Mouse (Mus musculus) left cerebral cortex, adult 9 months (tissue): ENCODE results near the gene Kat5.
A peak's percentile ranks its signal among the peaks of the same experiment; 100 is the strongest.

Source experiments
- DNase-seq, 2 experiments: peaks; one replicate each; pipeline ENCODE4 v3.0.0; 2022; ENCODE audit warnings: low spot score in 2 of 2

The Kat5 gene

DNA sequence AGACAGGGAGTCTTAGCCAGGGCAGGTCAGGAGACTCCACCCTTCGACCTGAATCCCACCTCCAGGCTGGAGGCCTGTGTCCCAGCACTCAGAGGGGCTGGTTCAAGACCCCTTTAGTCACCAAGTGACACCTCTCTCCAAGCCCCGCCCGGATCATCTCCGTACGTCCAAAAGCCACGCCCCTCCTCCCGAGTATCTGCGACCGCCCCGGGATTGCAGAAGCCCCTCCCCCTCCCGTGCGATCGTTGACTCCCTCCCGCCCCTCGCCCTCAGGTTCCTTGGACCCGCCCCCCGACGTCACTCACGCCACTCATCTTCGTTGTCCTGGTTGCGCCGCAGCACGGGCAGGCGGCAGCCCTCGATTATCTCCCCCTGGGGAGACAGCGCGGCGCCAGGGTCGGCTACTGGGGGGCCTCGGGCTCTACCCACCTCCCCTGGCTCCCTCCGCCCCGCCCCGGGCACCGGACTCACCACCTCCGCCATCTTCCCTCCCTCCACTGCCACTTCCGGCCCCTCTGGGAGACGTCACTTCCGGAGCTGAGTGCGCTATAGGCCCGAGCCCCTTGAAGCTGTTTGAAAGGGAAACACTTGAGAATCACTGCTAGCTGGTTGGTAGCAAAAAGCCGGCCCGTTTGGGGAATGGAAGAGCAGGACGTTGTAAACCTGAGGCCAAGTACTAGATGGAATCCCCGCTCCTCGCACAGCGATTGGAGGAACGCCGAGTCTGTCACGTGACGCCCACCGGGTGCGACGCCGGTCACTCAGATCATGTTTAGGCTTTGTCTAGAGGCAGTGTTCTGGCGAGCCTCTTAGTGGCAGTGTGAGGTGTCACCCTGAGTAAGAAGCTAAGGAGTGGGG, at the start of gene Kat5:
Gene Kat5, minus strand, starts transcription at position 691 of the 858 bp plus-strand sequence.
- peak; percentile 83 to 93 for DNase-seq

DNA sequence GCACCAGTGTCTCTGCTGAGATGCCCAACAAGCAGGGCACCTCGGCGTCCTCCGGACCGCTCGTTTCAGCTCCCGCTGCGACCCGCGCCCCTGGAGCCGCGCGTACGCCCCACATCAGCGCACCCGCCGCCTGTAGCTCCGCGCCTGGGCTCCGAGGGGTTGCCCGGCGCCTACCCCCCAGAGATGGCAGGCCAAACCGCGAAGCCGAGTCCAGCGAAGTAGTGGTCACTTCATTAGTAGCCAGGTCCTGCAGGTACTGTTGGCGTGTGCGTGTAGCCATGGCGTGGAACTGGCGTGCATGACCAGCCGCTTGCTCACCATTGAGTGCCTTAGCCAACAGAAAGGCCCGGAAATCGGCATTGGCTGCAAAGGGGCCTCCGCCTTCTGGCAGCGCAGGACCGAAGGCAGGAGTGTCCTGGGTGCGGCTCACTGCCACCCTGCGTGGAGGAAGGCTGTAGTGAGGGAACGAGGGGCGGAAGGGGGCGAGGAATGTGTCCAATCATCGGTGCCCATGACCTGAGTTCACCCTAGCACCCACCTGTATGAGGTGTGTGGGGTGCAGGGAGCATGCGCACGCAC, 44.8 kb upstream of the Kat5 start:
- DNase-seq, result no peak

DNA sequence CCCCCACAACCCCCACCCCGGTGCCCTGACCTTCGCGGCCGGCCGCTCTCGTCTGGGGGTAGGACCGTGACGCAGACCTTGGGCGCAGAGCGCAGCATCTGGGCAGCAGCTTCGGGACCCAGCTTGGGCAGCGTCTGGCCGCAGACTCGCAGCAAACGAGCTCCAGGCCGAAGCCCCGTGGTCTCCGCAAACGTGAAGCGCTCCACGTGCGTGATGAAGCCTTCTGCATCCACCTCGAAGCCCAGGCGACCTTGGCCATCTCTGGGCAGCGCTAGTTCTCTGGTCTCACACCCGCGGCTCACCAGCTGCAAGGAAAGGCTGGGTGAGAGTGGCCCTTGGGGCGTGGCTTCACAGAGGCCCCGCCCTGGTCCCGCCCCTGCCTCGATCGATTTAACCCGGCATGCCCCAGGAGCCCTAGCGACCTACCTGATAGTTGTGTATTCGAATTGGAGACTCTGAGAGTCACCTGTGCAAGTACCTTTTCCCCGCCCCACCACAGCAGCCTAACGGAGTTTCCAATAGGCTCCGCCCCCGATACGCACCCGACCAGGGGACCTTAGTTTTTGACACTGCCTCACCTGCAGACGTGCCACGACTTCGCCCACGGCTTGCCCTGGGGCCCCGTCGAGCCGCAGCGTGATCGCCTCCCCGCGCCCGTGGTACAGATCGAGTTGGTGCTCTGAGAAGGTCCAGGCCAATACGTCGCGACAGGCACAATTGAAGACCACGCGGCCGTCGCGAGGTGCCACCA, 44.1 kb upstream of the Kat5 start:
- DNase-seq, result no peak

DNA sequence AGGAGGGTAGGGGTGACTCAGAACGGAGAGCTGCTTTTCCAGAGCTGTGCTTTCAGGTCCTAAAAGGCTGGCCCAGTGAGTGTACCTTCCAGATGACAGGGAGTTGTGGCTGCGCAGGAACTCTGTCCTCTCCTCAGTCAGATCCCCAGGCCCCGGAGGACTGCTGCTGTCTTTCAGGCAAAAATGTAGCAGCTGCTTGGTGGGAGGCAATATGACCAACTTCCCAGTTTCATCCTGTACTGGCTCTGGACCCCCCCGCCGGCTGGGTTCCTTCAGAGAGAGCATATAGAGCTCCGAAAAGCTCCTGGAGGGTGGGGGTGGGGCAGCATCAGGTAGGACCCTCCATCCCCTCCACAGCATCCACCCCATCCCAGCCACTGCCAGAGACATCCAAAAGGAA, 42.5 kb upstream of the Kat5 start:
- no peak for DNase-seq

DNA sequence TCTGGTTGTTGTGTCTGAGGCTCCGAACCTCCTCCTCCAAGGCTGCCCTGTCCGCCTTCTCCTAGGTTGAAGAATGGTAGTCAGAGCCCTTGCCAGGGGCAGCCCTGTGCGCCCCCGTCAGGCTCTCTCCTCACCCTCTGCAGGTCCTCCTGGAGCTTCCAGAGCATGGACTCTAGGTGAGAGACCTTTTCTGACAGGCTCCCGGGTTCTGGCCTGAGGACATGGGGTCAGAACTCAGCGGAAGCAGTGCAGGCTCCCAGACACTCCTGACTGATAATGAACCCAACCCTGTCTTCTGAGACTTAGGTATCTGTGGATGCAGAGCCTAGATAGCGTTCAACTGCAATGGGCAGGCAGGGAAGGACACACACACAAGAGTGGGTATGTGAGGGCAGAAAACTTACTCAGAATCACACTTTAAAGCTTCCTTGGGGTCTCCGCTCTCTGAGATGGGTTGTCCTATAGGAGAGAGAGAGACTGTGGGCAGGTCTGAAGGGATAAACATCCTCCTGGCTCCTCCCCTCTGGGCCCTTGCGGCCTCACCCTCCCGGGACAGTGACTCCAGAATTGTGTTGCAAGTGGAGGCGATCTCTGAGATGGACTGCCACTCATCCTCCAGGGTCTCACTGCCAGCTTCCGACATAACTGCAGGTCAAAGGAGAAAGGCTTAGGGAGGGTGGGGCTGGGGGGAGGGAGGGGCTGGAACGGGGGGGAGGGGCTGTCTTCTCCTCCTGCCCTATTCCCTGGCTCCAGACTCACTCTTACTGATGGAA, 41.7 kb upstream of the Kat5 start:
- DNase-seq, result no peak

DNA sequence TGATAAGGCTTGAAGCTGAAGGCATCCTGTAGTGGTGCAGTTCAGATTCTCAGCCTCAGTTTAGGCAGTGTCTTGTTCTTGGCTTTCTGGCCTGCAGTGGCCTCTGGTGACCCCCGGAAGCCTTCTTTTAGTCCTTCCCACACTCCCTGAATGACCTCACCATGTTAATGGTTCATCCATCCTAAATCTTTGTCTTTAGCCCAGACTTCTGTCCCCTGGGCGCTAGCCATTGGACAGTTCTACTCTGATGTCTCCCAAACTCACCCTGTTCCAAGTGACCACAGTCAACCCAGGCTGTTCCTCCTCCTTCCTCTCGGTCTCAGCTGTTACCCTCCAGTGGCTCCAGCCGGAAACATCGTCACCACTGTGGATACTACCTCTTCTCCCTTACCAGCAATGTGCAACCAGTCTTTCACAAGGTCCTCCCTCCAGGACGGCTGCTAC, 39.3 kb upstream of the Kat5 start:
- no peak for DNase-seq

DNA sequence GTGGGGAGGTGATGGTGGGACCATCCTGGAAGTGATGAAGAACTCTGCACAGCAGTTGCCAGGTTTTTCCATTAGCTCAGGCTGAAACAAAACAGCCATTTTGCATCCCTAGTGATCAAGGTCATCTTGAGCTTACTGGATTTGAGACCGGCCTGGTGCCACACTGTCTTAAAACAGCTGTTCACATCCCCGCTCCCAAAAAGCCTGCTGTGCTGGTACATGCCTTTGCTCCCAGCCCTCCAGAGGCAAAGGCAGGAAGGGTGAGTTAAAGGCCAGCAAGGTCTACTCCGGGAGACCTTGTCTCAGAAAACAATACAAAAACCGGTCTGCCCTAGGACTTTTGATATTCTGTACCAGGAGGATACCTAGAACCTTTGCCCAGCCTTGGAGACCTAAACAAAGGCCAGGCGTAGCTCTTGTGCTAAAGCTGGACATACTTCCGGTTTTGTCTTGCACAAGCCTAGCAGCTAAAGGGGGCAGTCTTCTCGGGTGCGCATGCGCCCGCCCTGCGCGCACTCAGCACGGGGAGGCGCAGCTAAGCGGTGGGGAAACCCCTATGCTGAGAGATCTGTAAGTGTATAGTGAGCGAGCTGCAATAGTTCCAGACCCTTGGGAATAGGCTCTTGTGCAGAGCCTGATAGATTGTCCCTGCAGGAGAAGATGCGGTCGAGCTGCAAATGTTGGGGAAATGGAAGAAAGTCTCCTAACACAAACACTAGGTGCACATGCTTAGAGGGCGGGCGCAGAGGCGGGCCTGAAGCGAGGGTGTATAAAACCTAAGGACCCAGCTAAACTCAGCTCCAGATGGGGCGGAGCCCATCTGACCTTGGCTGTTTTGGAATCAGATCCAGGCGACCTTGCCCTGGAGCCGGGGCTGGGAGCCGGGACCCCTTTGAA, 38.6 kb upstream of the Kat5 start:
- peak in 1 of 2 experiments; percentile 88 for DNase-seq

DNA sequence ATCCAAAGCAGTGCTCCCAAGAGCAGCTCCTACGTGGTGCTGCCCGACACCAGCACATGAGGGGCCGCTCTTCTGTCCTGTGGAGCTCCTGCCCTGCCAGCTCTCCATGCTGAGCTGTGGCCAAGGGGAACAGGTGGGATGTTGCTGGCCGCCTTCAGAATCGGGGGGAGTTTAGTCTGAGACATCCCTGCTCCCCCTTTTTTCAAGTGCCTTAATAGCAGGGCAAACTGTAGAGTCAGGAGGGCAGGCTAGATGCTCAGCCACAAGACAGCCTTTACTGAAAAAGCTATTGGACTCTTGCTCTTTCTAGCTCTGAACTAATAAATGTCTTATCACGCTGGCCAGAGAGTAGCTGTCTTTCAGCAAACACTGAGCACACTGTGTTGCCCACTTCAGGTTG, 37.8 kb upstream of the Kat5 start:
- no peak for DNase-seq

DNA sequence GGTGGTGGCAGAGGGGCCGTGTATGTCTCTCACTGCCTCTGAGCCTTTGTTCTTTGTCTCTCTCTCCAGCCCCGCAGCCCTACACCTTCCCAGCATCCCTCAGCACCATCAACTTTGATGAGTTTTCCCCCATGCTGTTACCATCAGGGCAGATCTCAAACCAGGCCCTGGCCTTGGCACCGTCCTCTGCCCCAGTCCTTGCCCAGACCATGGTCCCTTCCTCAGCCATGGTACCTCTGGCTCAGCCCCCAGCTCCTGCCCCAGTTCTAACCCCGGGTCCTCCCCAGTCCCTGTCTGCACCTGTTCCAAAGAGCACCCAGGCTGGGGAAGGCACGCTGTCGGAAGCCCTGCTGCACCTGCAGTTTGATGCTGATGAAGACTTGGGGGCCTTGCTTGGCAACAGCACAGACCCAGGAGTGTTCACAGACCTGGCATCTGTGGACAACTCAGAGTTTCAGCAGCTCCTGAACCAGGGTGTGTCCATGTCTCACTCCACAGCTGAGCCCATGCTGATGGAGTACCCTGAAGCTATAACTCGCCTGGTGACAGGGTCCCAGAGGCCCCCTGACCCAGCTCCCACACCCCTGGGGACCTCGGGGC, 36.8 kb upstream of the Kat5 start:
- DNase-seq, result no peak

DNA sequence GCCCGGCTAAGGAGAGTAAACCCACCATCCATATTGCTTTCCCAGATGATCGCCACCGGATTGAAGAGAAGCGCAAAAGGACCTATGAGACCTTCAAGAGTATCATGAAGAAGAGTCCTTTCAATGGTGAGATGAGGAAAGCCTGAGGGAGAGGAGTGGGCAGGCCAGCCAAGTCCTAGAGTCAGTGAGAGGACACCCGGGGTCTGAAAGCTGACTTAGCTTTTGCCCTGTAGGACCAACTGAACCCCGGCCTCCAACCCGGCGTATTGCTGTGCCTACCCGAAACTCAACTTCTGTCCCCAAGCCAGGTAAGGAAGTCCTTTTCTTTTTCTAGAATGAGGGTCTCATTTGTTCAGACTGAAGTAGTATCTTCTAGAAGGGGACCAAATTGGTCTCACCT, 35.2 kb upstream of the Kat5 start:
- DNase-seq, result no peak

DNA sequence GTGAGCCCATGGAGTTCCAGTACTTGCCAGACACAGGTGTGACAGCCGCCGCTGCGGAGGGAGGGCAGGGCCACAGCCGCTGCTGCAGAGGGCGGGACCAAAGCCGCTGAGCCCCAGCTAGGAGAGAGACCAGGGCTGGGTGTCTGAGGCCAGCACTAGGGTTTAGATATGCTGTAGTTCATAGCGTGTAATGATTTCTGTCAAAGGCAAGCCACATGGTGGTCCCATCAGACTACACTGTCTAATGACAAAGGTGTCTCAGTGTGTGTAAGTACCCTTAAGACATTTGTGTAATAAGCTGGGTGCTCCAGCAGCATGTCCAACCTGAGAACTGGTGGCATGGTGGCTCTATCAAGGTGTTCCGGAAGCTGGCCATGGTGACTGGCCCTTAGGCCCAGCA, 31.6 kb upstream of the Kat5 start:
- no peak for DNase-seq

DNA sequence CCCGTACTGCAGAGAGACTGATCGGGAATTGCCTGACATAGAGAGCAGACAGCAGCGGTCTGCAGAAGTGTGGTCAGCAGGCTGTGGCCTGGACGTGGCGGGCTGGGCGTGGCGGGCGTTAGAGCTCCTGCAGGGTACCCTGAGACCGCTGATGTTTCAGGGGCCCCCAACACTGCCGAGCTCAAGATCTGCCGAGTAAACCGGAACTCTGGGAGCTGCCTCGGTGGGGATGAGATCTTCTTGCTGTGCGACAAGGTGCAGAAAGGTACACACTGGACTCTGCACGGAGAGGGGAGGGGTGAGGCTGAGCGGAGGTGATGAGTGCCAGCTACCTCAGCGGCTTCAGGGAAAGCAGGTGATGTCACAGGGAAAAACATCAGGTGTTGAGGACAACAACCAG, 31.0 kb upstream of the Kat5 start:
- no peak for DNase-seq

DNA sequence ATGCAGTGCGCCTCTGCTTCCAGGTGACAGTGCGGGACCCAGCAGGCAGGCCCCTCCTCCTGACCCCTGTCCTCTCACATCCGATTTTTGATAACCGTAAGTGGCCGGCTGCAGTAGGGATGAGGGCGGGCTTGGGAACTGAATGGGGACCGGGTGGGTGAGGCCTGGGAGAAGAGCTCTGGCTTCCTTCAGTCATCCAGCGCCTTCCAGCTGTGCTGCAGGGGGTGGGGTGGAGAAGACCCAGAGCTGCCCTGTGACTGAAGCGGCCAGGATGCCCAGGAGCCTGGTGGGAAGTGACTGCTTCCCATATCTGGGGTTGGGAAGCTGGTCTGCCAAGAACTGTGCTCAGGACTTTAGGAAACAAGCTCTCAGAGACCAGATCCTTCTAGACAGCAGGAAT, 30.3 kb upstream of the Kat5 start:
- DNase-seq, result no peak

DNA sequence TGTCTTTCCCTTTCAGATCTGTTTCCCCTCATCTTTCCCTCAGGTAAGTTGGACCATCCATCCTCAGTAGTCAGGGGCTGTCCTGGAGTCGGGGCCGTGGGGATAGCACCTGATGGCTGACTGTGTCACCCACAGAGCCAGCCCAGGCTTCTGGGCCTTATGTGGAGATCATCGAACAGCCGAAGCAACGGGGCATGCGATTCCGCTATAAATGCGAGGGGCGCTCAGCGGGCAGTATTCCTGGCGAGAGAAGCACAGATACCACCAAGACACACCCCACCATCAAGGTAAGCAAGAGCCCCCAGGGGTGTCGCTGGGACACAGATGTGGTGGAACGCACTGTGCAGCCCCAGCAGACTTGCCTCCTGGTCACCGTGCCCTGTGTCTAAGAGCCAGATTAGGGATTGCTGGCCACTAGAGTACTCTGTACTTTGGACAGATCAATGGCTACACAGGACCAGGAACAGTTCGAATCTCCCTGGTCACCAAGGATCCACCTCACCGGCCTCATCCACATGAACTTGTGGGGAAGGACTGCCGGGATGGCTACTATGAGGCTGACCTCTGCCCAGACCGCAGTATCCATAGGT, 28.5 kb upstream of the Kat5 start:
- DNase-seq, result no peak

DNA sequence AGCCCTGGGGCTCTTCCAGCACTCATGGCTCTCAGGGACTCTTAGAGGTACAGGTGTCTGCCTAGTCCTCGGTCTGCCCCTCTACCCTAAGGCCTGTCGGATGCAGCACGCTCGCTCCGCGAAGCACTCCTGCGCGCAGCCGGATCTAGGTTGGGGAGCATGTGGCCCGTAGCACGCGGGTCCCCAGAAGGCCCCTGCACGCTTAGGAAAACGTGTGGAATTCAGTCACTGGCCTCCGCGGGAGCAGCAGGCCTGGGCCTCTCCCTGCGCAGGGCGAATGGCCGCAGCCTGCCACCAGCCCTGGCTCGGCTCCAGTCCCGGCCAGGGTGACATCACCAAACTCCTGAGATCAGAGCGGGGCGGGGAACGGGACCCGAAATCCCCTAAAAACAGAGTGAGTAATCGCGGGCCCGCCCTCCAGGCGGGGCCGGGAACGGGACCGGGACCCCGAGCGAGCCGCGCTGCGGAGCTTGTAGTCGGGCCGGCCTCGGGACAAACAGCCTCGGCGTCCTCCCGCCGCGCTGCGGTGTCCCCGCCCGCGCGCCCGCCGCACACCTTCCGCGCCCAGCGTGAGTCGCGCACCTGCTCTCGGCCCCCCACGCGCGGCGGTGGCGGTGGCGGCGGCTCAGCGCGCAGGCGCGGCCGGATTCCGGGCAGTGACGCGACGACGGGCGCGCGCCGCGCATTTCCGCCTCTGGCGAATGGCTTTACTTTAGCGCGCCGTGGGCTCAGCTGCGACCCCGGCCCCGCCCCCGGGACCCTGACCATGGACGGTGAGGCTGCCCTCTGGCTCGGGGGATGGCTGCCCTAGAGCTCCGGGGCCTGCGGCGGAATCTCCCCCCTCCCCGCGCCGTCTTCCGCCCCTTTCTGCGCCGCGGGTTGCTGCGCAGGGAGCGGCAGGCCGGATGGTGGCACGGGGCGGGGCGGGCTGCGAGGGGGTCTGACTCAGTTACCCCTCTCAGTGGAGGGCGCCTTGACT, 27.3 kb upstream of the Kat5 start, which contains the start of gene Rela:
Gene Rela, plus strand, starts transcription at position 415 of the 979 bp plus-strand sequence.
- peak; percentile 53 to 89 for DNase-seq

DNA sequence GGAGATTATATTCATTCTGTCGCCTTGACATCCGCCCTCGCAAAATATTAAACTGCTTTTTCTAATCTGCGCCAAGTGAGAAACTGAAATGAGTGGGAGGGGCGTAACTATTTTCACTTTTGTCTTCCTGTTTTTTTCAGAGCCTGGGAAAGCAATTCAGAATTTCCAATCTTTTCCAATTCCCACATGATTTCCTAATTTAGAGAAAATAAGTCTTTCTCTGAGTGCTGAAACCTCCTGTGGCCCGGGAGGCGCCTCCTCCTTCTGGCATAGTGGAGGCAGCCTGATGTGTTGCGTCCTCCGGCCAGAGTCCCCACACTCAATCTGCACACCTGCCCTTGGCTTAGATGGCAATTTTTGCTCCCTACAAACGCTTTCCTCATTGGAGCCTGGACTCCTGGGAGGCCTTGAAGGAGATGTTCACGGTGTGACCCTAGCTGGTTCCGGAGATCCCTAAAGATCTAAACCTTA, 26.6 kb upstream of the Kat5 start:
- DNase-seq, result peak in 1 of 2 experiments; percentile 40

DNA sequence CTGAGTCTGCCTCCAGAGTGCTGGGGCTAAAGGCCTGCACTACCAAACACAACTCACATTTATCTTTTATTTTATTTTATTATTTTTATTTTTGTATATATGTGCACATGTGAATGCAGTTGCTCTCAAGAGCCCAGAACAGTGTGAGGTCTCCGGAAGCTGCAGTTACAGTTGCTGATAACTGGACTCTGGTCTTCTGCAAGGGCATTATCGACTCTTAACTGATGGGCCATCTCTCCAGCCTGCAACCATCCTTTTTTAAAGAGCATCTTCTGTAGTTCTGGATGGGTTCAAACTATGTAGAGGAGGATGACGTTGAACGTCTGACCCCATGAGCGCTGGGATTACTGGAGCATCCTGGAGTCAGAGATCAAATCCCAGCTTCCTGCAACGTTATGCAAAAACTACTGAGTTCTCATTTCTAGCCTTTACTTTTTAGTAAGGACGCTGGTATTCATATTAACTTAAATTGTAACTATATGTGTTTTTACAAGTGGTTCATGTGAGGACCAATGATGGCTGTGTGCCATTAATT, 26.1 kb upstream of the Kat5 start:
- DNase-seq, result no peak

DNA sequence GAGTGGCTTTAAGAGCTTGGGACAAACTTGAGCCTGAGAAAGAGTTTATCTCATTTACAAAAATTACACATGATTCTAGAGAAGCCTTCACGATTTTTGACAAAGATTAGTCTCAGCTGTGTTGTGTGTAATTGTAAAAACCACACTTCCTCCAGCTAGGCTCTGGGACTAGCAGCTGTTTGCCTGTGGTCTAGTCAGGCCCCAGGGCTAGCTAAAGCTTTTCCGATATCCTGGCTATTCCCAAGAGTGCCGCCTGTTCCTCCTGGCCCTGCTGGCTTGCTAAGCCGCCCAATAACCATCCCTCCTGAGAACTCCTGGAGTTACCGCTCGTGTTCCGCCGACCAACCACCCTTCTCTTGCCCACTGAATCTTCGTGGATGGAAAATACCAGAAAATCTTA, 22.1 kb upstream of the Kat5 start:
- DNase-seq, result no peak
